Mouse (Mus musculus) CH12.LX (cell line): Measurements from ENCODE around the gene Phpt1. TPM values are rescaled to one million over a fixed set of nuclear protein-coding genes. Genes with fewer than 3 reads are reported as not detected.

Source experiments
- DNase-seq: peaks from one replicate; pipeline ENCODE4 v3.0.0-alpha.2; 2013; ENCODE audit errors: extremely low read depth
- H3K27ac ChIP-seq: 2 replicates; pipeline ENCODE4 v1.5.1; 2012; ENCODE audit warnings: low read depth, mild to moderate bottlenecking, control low read depth, moderate library complexity; ENCODE audit not compliant: insufficient read depth
- H3K27me3 ChIP-seq: replicated peaks from 2 replicates; pipeline ENCODE3; 2012; ENCODE audit warnings: inconsistent platforms
- H3K36me3 ChIP-seq, 2 experiments: replicated peaks in 1 of 2; 2 replicates each; pipeline versions ENCODE3 to v1.6.1; 2012; ENCODE audit warnings: inconsistent platforms in 1 of 2, low read length in 1 of 2, mild to moderate bottlenecking in 1 of 2, mixed read lengths in 1 of 2, moderate library complexity in 1 of 2; ENCODE audit not compliant: control insufficient read depth in 1 of 2, insufficient read depth in 1 of 2
- H3K4me1 ChIP-seq, 2 experiments: 2 replicates each; pipeline ENCODE4 v1.6.1; 2012; ENCODE audit warnings: inconsistent platforms in 1 of 2, moderate library complexity in 1 of 2; ENCODE audit not compliant: insufficient read depth in 2 of 2, control insufficient read depth in 1 of 2
- H3K4me2 ChIP-seq: 2 replicates; pipeline ENCODE4 v1.6.1; 2012; ENCODE audit warnings: low read depth, mild to moderate bottlenecking, control low read depth; ENCODE audit not compliant: poor library complexity, insufficient read depth, severe bottlenecking
- H3K4me3 ChIP-seq, 3 experiments: fragments of 150-350 bp in 1 of 3; sonication (generic) in 1 of 3; replicated peaks in 1 of 3; 2 replicates each; pipeline versions ENCODE3 to v1.5.1; 2011 to 2012; ENCODE audit warnings: low read depth in 2 of 3, low read length in 2 of 3, mild to moderate bottlenecking in 2 of 3, moderate library complexity in 2 of 3, control low read depth in 1 of 3, improper control_type of control experiment in 1 of 3, inconsistent platforms in 1 of 3, mixed read lengths in 1 of 3; ENCODE audit not compliant: poor library complexity in 1 of 3
- H3K79me2 ChIP-seq: replicated peaks from 2 replicates; pipeline ENCODE4 v1.6.1; 2012; ENCODE audit warnings: mild to moderate bottlenecking, moderate library complexity; ENCODE audit not compliant: control insufficient read depth, poor library complexity, insufficient read depth, severe bottlenecking; ENCODE audit errors: extremely low read depth
- H3K9ac ChIP-seq: 2 replicates; pipeline ENCODE4 v1.6.1; 2012; ENCODE audit warnings: low read depth, mild to moderate bottlenecking, control low read depth, moderate library complexity; ENCODE audit not compliant: insufficient read depth
- H3K9me3 ChIP-seq: replicated peaks from 2 replicates; pipeline ENCODE3; 2012; ENCODE audit warnings: low read length, inconsistent platforms, mixed read lengths
- CHD1 ChIP-seq: IDR thresholded peaks from 2 replicates; pipeline ENCODE4 v1.6.1; 2012; ENCODE audit warnings: low read depth, low read length, improper control_type of control experiment, inconsistent platforms
- E2F4 ChIP-seq: IDR thresholded peaks from 2 replicates; pipeline ENCODE4 v1.6.1; 2011; ENCODE audit warnings: low read depth, low read length, improper control_type of control experiment; ENCODE audit not compliant: insufficient replicate concordance
- GABPA ChIP-seq: IDR thresholded peaks from 2 replicates; pipeline ENCODE4 v1.6.1; 2012; ENCODE audit warnings: low read depth, low read length, improper control_type of control experiment, inconsistent platforms; ENCODE audit not compliant: insufficient replicate concordance
- KAT2A ChIP-seq: IDR thresholded peaks from 2 replicates; pipeline ENCODE4 v1.6.1; 2012; ENCODE audit warnings: low read length, improper control_type of control experiment, inconsistent platforms; ENCODE audit not compliant: insufficient replicate concordance
- MAFK ChIP-seq: IDR thresholded peaks from 2 replicates; pipeline ENCODE4 v1.6.1; 2011; ENCODE audit warnings: low read length, improper control_type of control experiment; ENCODE audit not compliant: insufficient replicate concordance
- MAX ChIP-seq: IDR thresholded peaks from 2 replicates; pipeline ENCODE4 v1.6.1; 2011; ENCODE audit warnings: low read length, improper control_type of control experiment
- MAZ ChIP-seq: IDR thresholded peaks from 2 replicates; pipeline ENCODE4 v1.6.1; 2012; ENCODE audit warnings: low read depth, mild to moderate bottlenecking, inconsistent platforms, low read length, improper control_type of control experiment, moderate library complexity
- MEF2A ChIP-seq: IDR thresholded peaks from 2 replicates; pipeline ENCODE4 v1.6.1; 2014; ENCODE audit warnings: low read depth, mild to moderate bottlenecking, inconsistent platforms, low read length, improper control_type of control experiment, borderline replicate concordance
- PAX5 ChIP-seq: IDR thresholded peaks from 2 replicates; pipeline ENCODE4 v1.6.1; 2012; ENCODE audit warnings: low read length, inconsistent platforms, mixed read lengths
- POLR2A ChIP-seq: IDR thresholded peaks from 2 replicates; pipeline ENCODE4 v1.6.1; 2011; ENCODE audit warnings: low read depth, mild to moderate bottlenecking, improper control_type of control experiment, low read length
- POLR2AphosphoS2 ChIP-seq: IDR thresholded peaks from 2 replicates; pipeline ENCODE4 v1.6.1; 2011; ENCODE audit warnings: low read depth, low read length, improper control_type of control experiment
- RAD21 ChIP-seq: IDR thresholded peaks from 2 replicates; pipeline ENCODE4 v1.6.1; 2011; ENCODE audit warnings: low read depth, mild to moderate bottlenecking, low read length, improper control_type of control experiment, moderate library complexity
- RCOR1 ChIP-seq: conservative IDR thresholded peaks from 2 replicates; pipeline ENCODE4 v1.6.1; 2012; ENCODE audit warnings: low read depth, mild to moderate bottlenecking, inconsistent platforms, low read length, improper control_type of control experiment
- SIN3A ChIP-seq: IDR thresholded peaks from 2 replicates; pipeline ENCODE4 v1.6.1; 2012; ENCODE audit warnings: low read length, improper control_type of control experiment, inconsistent platforms
- SMC3 ChIP-seq: IDR thresholded peaks from 2 replicates; pipeline ENCODE4 v1.6.1; 2011; ENCODE audit warnings: low read depth, low read length, improper control_type of control experiment
- TCF12 ChIP-seq: IDR thresholded peaks from 2 replicates; pipeline ENCODE4 v1.6.1; 2014; ENCODE audit warnings: low read depth, mild to moderate bottlenecking, inconsistent platforms, low read length, improper control_type of control experiment
- dilution Hi-C: fragments of 300-500 bp; cut with MboI; formaldehyde crosslinking; loops from 2 replicates; pipeline ENCODE4 v1.14.3; 2020; ENCODE audit warnings: low sequenced_read_pairs; ENCODE audit not compliant: extremely low pct_unique_long_range_greater_than_20kb, extremely low pct_ligation_motif_present
- in situ Hi-C: fragments of 300-500 bp; cut with MboI; formaldehyde crosslinking; loops from 3 replicates; pipeline ENCODE4 v1.14.3; 2019; ENCODE audit warnings: low sequenced_read_pairs, low pct_ligation_motif_present, low pct_unique_long_range_greater_than_20kb, mixed read lengths
- polyA plus RNA-seq: library from polyadenylated mRNA; unstranded; fragments of >175 nt; gene quantifications from 2 replicates; pipeline ENCODE4 v1.2.1, GENCODE M21; 2012; ENCODE audit warnings: low read depth; ENCODE audit not compliant: insufficient read length
- total RNA-seq, 2 experiments: library from RNA; depleted of rRNA; stranded (reverse); fragments of 300-350 nt in 1 of 2; fragments of >200 nt in 1 of 2; gene quantifications; 2 replicates each; pipeline ENCODE4 v1.2.3; 2012 to 2014

Phpt1 gene
- total and polyA plus RNA-seq, 3 experiments, result 37.9 to 66.9 (median 46.6) TPM

DNA sequence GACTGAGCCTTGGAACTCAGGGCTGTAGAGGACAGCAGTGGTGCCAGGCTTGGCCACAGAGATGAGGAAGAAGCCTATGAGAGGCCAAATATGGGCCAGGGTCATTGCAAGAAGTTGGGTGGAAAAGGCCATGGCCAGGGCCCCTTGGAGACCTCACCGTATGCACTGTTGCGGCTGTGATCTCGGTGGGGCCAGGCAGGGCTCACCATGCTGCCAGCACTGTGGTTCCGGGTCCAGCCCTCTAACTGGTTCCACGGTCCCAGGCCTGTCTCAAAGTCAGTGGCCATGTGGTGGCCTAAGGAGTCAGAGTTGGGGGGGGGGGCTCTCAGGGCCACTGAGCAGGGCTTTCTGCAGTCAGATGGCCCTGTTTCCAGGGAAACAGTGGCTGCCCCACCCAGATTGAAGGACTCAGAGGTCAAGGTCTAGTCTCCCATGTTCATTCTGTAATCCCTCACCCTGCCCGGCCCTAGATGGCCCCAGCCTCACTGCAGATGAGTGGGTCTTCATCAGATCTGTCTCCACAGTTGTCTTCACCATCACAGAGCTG is 6.5 kb downstream of the Phpt1 start:
- dilution Hi-C loops, result no loop called here
- DNase-seq, result no peak
- no peak overlapping the region for H3K4me3 ChIP-seq
- no peaks in the 10 kb centered on the region for H3K9me3 ChIP-seq
- H3K4me2 ChIP-seq, result no peak overlapping the region
- peaks cover 0 to 10% of the 10 kb centered on the region in 2 experiments; a peak in 3 of 4 replicates for H3K4me1 ChIP-seq
- H3K27ac ChIP-seq, result no peak overlapping the region
- H3K27me3 ChIP-seq, result no peaks in the 10 kb centered on the region
- peaks cover 53 to 98% of the 10 kb centered on the region in 2 experiments for H3K36me3 ChIP-seq
- in situ Hi-C loops, result no loop called here
- no peak overlapping the region for H3K9ac ChIP-seq
- H3K79me2 ChIP-seq, result no peaks in the 10 kb centered on the region
- TF ChIP-seq SIN3A (no peak), MAFK (no peak), POLR2A (no peak), SMC3 (no peak), KAT2A (no peak), PAX5 (no peak), GABPA (no peak), RAD21 (no peak), MAZ (no peak), MEF2A (no peak), TCF12 (no peak), MAX (no peak), RCOR1 (no peak)

DNA sequence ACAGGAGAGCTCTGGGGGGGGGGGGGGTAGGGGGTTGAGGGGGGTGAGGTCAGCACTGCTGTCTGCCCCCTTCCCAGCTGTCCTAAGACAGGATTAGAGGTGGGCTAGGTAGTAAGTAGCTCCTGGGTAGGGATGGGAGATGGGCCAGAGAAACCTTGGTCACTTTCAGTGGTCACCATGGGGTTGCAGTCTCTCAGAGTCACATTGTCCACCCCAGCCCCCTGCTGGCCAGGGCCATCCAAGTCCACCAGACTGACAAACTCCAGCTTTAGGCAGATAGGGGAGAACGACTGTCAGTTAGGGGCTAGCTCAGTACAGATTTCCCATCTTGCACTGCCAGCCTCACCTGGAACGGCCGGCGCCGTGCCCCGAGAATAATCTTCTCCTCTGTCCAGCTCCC is 8.5 kb downstream of the Phpt1 start:
- dilution Hi-C loops (no loop called here), in situ Hi-C loops (no loop called here)
- Histone ChIP-seq H3K27ac (no peak overlapping the region), H3K4me3 (no peak overlapping the region), H3K27me3 (no peaks in the 10 kb centered on the region), H3K9me3 (no peaks in the 10 kb centered on the region), H3K36me3 (peaks cover 73 to 100% of the 10 kb centered on the region in 2 experiments), H3K4me2 (no peak overlapping the region), H3K79me2 (no peaks in the 10 kb centered on the region), H3K9ac (no peak overlapping the region), H3K4me1 (no peaks in the 10 kb centered on the region; a peak in 1 of 4 replicates)
- DNase-seq, result no peak
- TF ChIP-seq POLR2AphosphoS2 (no peak), CHD1 (no peak), MAZ (no peak), POLR2A (no peak), E2F4 (no peak)
